Mouse (Mus musculus): Measurements from ENCODE around the gene Phykpl. TPM values are rescaled to one million over a fixed set of nuclear protein-coding genes. Genes with fewer than 3 reads are reported as not detected.
A peak's percentile ranks its signal among the peaks of the same experiment; 100 is the strongest.

Phykpl gene
- polyA plus RNA-seq, 1 experiment from 2014 or later: 20.6 TPM

GRCm38 (mm10) chr11:51648566-51648965 is 64.0 kb downstream of the Phykpl start:
- ATAC-seq (ENCODE audit: insufficient read depth, low FRiP score, low read depth): no peak
- Histone ChIP-seq H3K27ac (no peak overlapping the region), H3K4me3 (replicated peaks) (peak overlapping the region; percentile 78; the same call in 1 of the 2 replicates), H3K4me2 (0 out of 2 replicates have a peak overlapping the region, but pooled peaks have one; percentile 97), H3K9me3 (no peaks in the 10 kb centered on the region), H3K27me3 (replicated peaks) (no peaks in the 10 kb centered on the region), H3K36me3 (peaks cover 4% of the 10 kb centered on the region; the same call in 1 of the 2 replicates), H3K9ac (no peak overlapping the region), H3K4me1 (peaks cover 25% of the 10 kb centered on the region)
- WGBS: 19% methylated on average over 3 of the region's 3 CpGs

- WGBS: 51% methylated on average over 11 of the region's 11 CpGs
These were observed 64.7 kb downstream of the Phykpl start for GRCm38 (mm10) chr11:51649111-51649888.

GRCm38 (mm10) chr11:51649889-51650199 is 65.3 kb downstream of the Phykpl start:
- Histone ChIP-seq H3K27ac (0 out of 2 replicates have a peak overlapping the region, but pooled peaks have one; percentile 91), H3K9me3 (no peaks in the 10 kb centered on the region), H3K4me1 (peaks cover 24% of the 10 kb centered on the region), H3K27me3 (replicated peaks) (no peaks in the 10 kb centered on the region), H3K4me2 (peak overlapping the region; percentile 97), H3K4me3 (replicated peaks) (peak overlapping the region; percentile 78), H3K36me3 (no peaks in the 10 kb centered on the region), H3K9ac (peak overlapping the region; percentile 60)
- no peak for ATAC-seq (ENCODE audit: insufficient read depth, low FRiP score, low read depth)
- 5% methylated on average over 7 of the region's 7 CpGs for WGBS

More at GRCm38 (mm10) chr11:51649111-51649888, 64.7 kb downstream of the Phykpl start:
- Histone ChIP-seq H3K36me3 (no peaks in the 10 kb centered on the region), H3K4me1 (peaks cover 24% of the 10 kb centered on the region), H3K9ac (peak overlapping the region; percentile 60), H3K4me2 (peak overlapping the region; percentile 97), H3K4me3 (replicated peaks) (peak overlapping the region; percentile 78), H3K27ac (peak overlapping the region; percentile 1; the same call in 1 of the 2 replicates), H3K9me3 (no peaks in the 10 kb centered on the region), H3K27me3 (replicated peaks) (no peaks in the 10 kb centered on the region)
- ATAC-seq (ENCODE audit: insufficient read depth, low FRiP score, low read depth): no peak

- under 1% methylated on average over 30 of the region's 30 CpGs for WGBS
- H3K9me3 ChIP-seq: no peaks in the 10 kb centered on the region
- peaks cover 24% of the 10 kb centered on the region for H3K4me1 ChIP-seq
- peak overlapping the region; percentile 91 for H3K27ac ChIP-seq
- no peaks in the 10 kb centered on the region for H3K27me3 ChIP-seq (replicated peaks)
- peak; percentile 19; the same call in 1 of the 2 replicates for ATAC-seq (ENCODE audit: insufficient read depth, low FRiP score, low read depth)
- peak overlapping the region; percentile 97 for H3K4me2 ChIP-seq
- peak overlapping the region; percentile 60 for H3K9ac ChIP-seq
- H3K36me3 ChIP-seq: no peaks in the 10 kb centered on the region
- peak overlapping the region; percentile 78 for H3K4me3 ChIP-seq (replicated peaks)
These were observed 65.7 kb downstream of the Phykpl start for GRCm38 (mm10) chr11:51650261-51650660.

- H3K9me3 ChIP-seq: no peaks in the 10 kb centered on the region
- WGBS: 1% methylated on average over 67 of the region's 70 CpGs
- H3K4me1 ChIP-seq: peaks cover 24% of the 10 kb centered on the region
- peak; percentile 82 for ATAC-seq (ENCODE audit: insufficient read depth, low FRiP score, low read depth)
- H3K4me2 ChIP-seq: peak within 1 kb of the TSS; percentile 97
- H3K36me3 ChIP-seq: no peaks in the 10 kb centered on the region
- peak within 1 kb of the TSS; percentile 60 for H3K9ac ChIP-seq
- H3K4me3 ChIP-seq (replicated peaks): peak within 1 kb of the TSS; percentile 78
- H3K27ac ChIP-seq: peak within 1 kb of the TSS; percentile 91
- no peaks in the 10 kb centered on the region for H3K27me3 ChIP-seq (replicated peaks)
These were observed 66.3 kb downstream of the Phykpl start, which contains the start of the genes N4bp3 and D930048N14Rik for GRCm38 (mm10) chr11:51650691-51651515. Gene N4bp3, minus strand, starts transcription at chr11:51650842. Gene D930048N14Rik, plus strand, starts transcription at chr11:51650954.

- WGBS: 89% methylated on average over 4 of the region's 4 CpGs
- no peak overlapping the region for H3K4me2 ChIP-seq
- no peak overlapping the region for H3K4me3 ChIP-seq (replicated peaks)
- H3K9ac ChIP-seq: no peak overlapping the region
- ATAC-seq (ENCODE audit: insufficient read depth, low FRiP score, low read depth): no peak
- no peak overlapping the region for H3K27ac ChIP-seq
- H3K9me3 ChIP-seq: no peaks in the 10 kb centered on the region
- peaks cover 15% of the 10 kb centered on the region for H3K4me1 ChIP-seq
- no peaks in the 10 kb centered on the region for H3K36me3 ChIP-seq
- H3K27me3 ChIP-seq (replicated peaks): no peaks in the 10 kb centered on the region
These were observed 68.4 kb downstream of the Phykpl start for GRCm38 (mm10) chr11:51652889-51653418.

GRCm38 (mm10) chr11:51653736-51654135 is 69.2 kb downstream of the Phykpl start:
- H3K4me3 ChIP-seq (replicated peaks): no peak overlapping the region
- H3K27me3 ChIP-seq (replicated peaks): no peaks in the 10 kb centered on the region
- 82% methylated on average over 6 of the region's 6 CpGs for WGBS
- peaks cover 18% of the 10 kb centered on the region for H3K4me1 ChIP-seq
- no peak overlapping the region for H3K9ac ChIP-seq
- no peaks in the 10 kb centered on the region for H3K9me3 ChIP-seq
- no peak for ATAC-seq (ENCODE audit: insufficient read depth, low FRiP score, low read depth)
- no peak overlapping the region for H3K27ac ChIP-seq
- no peak overlapping the region for H3K4me2 ChIP-seq
- no peaks in the 10 kb centered on the region for H3K36me3 ChIP-seq

Other genes starting within 250 kb of the Phykpl start
- gene Hnrnpab, start 22.1 kb downstream of the Phykpl start, polyA plus RNA-seq (2015; fragmentation: Nextera tagmentation; extraction: Ambion mirVana): 402 and 413 TPM in 2 replicates
- 153 and 155 TPM in 2 replicates for gene Nhp2, start 35.0 kb downstream of the Phykpl start, polyA plus RNA-seq (2015; fragmentation: Nextera tagmentation; extraction: Ambion mirVana)
- 39.9 and 43.6 TPM in 2 replicates for gene Rmnd5b, start 51.1 kb downstream of the Phykpl start, polyA plus RNA-seq (2015; fragmentation: Nextera tagmentation; extraction: Ambion mirVana)
- 19.8 and 21.5 TPM in 2 replicates for gene N4bp3, start 66.1 kb downstream of the Phykpl start, polyA plus RNA-seq (2015; fragmentation: Nextera tagmentation; extraction: Ambion mirVana)
- 3.6 and 4.3 TPM in 2 replicates for gene D930048N14Rik, start 66.2 kb downstream of the Phykpl start, polyA plus RNA-seq (2015; fragmentation: Nextera tagmentation; extraction: Ambion mirVana)
- 95.8 and 102 TPM in 2 replicates for gene 0610009B22Rik, start 104.1 kb downstream of the Phykpl start, polyA plus RNA-seq (2015; fragmentation: Nextera tagmentation; extraction: Ambion mirVana)
- gene Sec24a, start 178.9 kb downstream of the Phykpl start, polyA plus RNA-seq (2015; fragmentation: Nextera tagmentation; extraction: Ambion mirVana): 16.3 and 16.7 TPM in 2 replicates
- 115 and 131 TPM in 2 replicates for gene Sar1b, start 178.9 kb downstream of the Phykpl start, polyA plus RNA-seq (2015; fragmentation: Nextera tagmentation; extraction: Ambion mirVana)

All from stomach, embryonic 15.5 days (tissue).